Mouse (Mus musculus) adrenal gland, adult (tissue): ENCODE measurements around the gene Lsm14b.

ENCODE experiments used
- DNase-seq, 2 experiments: peaks; one replicate each; pipeline ENCODE4 v3.0.0; 2022 to 2023; ENCODE audit warnings: low spot score in 1 of 2; ENCODE audit not compliant: inconsistent age in 2 of 2

Lsm14b gene

DNA sequence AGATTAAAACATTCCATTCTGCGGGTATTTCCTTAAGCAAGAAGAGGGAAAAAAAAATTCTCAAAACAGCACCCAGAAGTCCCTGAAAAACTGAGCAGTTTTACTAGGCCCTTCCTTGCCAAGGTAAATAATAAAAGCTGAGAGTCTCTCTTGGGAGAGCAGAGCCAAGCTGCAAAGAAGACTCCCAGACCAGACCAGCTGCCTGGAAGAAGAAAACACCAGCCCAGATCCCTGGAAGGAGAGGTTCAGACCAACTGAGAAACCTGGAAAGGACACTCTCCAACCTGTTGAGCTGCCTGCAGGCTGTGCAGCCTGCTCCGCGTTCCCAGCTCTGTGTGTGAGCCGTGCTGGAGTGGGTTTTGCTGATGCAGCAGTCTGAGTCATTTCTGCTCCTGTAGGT, 7.2 kb upstream of the Lsm14b start:
- no peak for DNase-seq

DNA sequence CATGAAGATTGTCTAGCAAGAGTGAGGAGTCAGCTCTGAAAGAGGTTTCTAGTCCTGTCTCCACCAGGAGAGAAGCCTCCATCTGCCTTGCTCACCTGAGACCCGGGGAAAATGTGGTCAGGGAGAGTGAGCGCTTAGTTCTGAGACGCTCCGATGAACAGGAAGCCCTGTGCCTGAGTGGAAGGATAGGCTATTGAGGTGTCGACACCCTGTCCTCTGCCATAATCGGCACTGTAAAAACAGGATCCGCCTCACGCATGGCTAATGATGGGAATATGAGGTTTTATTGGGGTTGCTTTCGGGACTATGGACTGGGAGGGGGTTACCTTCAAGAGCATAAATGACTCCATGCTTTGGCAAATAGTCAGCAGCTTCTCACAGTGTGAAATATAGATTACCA, 6.2 kb upstream of the Lsm14b start:
- DNase-seq: no peak

DNA sequence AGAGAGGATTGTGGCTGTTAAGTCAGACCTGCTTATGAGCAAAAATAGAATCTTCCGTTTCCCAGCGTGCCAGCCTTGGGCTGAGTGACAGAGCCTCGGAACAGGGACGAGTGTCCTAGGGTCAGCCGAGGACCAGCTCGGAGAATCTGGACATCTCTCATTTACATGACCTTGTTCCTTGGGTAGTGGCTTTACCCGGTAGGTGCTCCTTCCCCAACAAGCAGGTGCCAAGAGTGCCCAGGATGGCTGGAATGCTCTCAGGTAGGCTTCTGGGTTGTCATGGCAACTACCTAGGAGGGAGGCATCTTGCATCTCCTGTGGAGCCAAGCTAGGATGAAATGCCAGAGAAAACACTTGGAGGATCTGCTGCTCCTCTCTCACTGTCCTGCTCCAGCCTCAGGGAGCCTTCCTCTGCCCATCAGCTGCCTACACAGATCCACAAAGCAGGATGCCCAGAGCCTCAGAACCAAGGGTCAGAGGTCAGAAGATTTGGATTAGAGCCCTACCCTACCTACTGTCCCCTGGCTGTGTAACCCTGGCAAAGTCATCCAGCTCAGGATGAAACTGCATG, 4.6 kb upstream of the Lsm14b start:
- DNase-seq: no peak

DNA sequence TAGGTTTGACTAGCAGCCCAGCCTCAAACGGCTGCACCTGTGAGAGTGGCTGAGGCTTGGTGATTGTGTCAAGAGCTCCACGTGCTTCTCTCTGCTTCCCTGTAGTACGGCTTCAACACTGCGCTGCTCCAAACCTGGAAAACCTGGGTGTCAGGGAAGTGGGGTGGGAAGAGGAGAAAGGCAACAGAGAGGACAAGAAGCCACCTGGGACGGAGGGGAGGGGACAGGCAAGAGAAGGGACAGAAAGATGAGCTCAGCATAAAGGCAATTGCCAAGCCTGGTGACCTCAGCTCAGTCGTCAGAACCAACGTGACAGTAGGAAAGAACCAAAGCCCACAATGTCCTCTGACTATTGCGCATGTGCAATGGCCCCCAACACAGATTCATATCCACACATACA, 3.9 kb upstream of the Lsm14b start:
- no peak for DNase-seq

DNA sequence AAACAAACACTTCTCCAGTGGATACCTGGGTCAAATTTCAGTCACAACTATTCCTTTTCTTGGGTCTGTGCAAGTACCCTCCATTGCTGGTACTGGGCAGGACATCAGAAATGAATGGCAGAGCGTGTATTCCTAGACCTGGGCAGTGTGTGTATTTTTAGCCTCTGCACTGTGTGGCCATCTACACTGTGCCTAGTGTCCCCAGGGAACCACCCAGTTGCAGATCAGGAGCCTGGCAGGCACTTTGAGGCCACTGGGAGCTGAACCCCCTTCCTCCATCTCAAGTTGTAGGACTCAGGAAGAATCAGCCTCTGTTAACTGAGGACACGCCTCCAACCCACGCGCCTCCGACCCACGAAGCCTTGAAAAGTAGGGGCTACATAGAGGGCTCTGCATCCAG, 2.0 kb upstream of the Lsm14b start:
- DNase-seq: no peak

DNA sequence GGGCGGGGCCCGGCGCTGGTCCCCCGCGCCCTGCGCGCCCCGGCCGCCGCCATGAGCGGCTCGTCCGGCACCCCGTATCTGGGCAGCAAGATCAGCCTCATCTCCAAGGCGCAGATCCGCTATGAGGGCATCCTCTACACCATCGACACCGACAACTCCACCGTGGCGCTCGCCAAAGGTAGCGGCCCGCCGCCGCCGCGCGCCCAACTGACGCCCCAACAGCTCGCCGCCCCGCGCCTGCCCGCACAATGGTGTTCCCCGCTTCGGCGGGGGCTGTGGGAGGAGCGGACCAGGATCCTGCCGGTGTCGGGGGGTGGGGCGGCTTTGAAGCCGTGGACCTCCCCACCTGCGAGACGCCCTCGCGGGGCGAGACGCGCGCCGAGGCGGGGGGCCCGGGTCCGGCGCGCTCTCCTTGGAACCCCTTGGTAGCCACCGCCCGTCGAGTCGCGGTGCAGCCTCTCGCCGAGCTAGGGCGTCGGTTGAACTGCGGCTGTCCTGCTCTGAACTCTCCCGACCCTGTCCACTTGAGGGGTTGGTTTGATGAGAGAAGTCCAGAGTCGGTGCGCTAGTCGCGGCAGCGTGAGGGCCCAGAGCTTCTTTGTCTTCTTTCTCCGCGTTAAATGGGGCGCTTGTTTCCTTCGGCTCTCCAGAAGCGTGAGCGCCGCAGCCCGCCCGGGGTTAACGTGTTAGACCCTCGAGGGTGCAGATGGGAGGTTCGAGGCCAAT, 511 bp downstream of the Lsm14b start:
- peak in 1 of 2 experiments; percentile 70 for DNase-seq

DNA sequence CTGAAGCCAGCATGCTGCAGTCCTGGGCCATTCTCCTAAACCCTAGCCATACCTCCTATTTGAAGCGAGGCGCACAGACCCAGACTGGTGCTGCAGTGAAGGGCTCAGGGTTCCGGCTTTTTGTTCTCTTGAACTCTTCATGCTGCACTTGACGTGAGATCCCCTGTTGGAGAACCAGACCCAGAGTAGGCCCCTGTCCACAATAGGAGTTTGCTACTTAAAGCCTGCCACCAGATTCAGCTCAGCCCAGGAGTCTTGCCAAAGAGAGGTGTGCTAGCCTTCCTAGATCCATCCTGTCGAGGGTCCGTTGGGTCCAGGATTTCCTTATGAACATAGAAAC, 1.0 kb downstream of the Lsm14b start:
- no peak for DNase-seq

DNA sequence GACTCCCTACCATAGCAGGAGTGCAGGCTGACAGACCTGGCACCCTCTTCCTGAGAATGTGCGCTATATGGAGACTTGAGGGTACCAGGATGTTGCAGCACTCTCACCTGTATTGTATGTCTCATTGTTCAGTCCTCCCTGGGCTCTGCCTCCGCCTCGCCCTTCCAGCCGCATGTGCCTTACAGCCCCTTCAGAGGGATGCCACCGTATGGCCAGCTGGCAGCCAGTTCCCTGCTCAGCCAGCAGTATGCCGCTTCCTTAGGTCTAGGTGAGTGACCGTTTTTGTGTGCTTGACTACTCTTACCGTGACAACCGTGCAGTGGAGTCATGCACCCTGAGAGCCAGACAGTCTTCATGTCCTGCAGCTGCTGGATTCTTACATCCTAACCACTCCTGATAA, 3.0 kb downstream of the Lsm14b start:
- DNase-seq: no peak

DNA sequence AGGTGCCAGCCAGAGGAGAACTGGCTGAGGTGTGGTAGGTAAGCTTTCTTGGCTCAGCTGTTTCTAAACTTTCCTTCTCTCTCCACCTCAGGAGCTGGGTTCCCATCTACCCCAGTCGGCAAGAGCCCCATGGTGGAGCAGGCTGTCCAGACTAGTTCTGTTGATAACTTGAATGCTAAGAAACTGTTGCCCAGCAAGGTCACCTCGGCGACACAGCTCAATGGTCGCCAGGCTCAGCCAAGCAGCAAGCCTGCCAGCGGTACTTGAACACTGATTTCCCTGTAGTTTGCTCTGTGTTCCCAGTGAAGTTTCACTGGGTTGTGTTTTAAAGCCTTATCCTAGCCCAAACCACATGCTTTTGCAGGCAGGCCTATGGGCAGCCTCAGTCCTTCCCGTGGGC, 6.5 kb downstream of the Lsm14b start:
- no peak for DNase-seq

DNA sequence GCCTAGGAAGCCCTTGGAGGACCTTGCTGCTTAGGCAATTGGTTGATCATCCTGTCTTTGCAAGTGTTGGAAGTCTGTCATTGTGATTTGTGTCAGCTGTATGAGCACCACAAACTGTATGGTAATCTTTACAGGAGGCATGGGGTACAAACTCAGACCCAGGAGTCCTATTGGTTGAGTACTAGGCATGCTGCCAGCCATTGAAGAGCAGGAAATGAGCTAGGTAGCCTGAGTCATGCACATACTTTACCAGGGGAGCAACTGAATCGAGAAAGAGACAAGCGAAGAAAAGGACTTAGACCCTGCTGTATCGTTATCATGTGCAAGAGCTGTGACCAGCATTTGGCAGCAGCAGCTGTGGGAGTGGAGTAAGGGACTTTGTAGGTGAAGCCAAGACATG, 8.1 kb downstream of the Lsm14b start:
- DNase-seq: no peak

DNA sequence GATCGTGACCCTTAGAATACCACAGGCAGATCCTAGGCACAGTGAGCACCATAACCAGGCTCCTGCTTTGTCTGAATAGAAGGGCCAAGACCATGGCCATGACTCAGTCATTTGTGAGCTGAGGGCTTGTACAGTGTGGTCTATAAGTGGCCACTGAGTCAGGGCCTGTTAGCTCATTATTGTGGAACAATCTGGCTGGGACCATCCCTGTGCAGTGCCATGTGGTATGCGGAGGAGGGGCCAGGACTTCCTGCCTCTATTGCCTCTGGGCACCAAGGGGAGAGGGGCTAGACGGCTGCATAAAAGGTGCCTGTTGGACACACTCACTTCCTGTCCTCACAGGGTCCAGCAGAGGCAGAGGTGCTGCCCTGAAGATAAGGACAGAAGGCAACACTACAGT, 9.2 kb downstream of the Lsm14b start:
- DNase-seq: no peak

DNA sequence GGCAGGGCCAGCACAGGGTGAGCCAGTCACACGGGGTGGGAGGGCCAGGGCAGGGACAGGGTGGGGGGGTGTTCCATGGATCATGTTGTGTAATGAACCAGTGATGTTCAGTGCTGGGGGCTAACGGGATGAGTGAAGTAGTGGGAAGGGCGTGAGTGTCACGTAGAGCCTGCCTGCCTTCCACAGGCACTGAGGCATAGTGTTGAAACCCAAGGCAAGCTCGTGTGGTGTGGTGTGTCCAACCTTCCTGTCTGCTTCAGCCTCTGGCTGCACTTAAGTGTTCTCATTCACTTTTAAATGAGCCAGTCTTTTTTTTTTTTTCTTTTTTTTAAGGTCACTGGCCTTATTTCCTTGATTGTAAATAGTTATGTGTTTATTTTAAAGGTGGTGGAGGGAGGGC, 10.0 kb downstream of the Lsm14b start:
- no peak for DNase-seq

DNA sequence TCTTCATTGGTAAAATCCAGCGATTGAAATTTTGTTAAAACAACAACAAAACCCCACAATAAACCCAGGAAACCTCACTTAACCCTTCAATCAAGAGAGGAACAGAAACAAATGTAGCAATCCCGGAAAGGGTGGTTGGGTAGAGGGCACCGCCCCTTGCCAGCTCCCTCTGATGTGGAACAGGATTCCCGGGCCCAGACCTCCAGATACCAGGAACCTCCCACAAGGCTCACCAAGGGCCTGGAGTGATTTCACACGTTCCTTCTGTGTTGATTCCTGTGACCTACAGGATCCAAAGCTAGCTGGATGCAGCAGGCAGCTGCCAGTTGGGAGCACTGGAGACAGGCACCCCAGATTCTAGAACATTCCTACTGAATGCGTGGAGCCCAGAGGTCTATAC, 15.6 kb downstream of the Lsm14b start:
- DNase-seq: peak in 1 of 2 experiments; percentile 49

DNA sequence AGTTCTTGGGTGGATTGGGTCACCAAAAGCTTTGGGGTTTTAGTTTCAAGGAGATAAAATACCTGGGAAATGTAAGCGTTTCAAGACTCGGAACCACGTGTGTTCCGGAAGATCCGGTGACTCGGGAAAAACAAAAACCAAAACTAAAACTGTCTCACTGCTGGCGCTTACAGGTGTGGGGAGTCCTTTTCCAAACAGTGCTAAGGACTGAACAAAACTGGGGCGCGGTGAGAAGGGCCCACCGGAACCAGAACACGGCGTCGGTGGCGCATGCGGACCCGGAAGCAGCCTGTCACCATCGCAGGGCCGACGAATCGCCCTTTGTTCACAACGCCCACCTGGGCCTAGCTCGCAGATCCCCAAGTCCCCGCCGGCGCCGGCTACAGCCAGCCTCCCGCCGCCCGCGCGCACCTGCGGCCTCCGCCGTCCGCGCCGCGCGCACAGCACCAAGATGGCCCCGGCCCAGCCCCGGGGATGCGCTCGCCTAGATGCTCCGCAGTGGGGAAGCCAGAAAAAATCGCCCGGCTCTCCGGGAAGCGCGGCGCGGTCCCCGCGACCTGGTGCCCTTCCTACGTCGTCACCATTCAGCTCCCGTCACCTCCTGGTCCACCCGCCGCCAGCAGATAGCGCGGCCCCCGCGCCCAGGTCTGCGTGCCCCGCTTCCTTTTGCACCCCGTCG, 16.9 kb downstream of the Lsm14b start:
- DNase-seq: no peak

DNA sequence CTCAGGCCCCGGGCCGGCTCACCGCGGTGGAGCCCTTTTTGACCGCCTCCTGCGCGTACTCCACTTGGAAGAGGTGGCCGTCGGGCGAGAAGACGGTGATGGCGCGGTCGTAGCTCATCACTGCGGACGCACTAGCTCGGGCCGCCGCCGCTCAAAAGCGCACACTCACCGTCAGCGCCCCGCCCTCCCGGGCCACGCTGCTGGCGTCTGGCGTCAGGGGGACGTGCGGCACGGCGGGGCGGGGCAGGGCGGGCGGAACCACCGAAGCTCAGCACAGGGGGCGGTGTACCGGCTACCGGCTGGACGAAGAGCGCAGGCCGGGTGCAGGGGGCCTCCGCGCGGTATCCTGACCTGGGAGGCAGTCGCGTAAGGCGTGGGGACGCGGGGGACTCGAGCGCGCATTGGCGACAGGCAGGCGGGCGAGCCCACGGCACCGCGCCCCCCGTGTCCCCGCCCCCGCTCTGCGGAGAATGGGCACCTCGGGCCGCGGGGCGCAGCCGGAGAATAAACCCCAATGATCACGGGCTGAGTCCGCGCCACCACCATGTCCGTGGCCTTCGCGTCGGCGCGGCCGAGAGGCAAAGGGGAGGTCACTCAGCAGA, 17.6 kb downstream of the Lsm14b start, which contains the start of the genes Psma7 and Ss18l1:
Gene Psma7, minus strand, starts transcription at position 178 of the 602 bp plus-strand sequence.
Gene Ss18l1, plus strand, starts transcription at position 254 of the 602 bp plus-strand sequence.
- DNase-seq: peak; percentile 93 to 97

DNA sequence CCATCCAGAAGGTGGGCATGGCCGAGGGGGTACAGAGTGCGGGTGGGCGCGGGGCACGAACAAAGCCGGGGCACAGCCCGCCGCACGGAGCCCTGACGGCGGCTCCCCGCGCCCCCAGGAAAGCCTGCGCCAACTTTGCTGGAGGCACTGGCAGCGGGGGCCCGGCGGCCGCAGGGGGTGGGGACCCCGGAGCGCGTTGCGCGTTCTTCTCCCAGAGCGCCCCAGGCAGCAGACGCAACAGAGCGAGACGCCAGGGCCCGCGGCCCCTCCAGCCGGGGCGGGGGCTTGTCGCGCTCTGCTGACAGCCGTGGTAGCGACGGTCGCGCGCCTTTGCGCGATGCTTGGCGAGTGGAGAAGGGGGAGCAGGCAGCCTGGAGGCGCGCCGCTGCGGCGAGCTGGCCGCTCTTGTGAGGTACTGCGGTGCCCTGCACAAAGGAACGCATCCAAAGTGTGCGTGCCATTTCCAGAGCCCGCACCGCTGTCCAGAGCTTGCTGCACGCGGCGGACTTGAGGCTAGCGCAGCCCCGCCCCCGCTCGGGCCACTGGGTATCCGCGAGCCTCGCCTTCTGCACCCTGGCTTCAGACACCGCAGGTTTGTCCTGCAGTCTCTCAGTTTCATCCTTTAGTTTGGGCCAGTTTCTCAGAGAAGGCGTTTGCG, 18.2 kb downstream of the Lsm14b start:
- peak; percentile 74 to 86 for DNase-seq

DNA sequence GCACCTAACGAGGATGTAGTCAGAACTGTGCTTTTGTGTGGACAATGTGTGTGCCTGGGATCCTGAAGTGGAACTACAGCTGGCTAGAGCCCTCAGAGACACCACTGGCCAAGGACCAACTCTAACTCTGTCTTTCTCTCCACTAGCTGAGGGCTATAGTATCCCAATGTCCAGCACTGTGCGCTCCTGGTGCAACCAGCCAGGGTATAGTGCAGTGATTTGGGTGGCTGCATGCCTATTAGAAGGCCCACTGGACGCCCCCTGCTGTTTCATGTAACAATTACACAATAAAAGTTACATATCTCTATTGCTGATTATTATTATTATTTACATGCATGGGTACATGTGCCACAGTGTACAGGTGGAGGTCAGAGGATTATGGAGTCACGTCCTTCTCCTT, 20.5 kb downstream of the Lsm14b start:
- peak; percentile 58 to 86 for DNase-seq

DNA sequence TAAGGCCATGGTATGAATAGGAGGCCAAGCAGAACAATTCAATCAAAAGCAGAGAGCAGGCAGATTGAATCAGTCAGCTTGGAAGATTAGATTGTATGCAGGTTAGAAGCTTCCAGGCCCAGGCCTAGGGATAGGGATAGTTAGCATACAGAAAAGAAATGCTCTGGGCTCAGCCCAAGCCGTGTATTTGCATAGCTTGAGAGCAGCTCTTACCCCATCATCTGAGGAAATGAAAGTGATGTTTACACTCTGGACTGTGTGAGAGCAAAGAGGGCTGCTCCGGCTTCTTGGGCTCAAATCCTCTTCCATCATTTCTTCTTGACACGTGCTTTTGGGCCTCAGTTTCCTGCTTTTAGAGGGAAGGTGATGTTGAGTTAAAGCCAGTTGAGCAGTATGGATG, 22.8 kb downstream of the Lsm14b start:
- DNase-seq: no peak

DNA sequence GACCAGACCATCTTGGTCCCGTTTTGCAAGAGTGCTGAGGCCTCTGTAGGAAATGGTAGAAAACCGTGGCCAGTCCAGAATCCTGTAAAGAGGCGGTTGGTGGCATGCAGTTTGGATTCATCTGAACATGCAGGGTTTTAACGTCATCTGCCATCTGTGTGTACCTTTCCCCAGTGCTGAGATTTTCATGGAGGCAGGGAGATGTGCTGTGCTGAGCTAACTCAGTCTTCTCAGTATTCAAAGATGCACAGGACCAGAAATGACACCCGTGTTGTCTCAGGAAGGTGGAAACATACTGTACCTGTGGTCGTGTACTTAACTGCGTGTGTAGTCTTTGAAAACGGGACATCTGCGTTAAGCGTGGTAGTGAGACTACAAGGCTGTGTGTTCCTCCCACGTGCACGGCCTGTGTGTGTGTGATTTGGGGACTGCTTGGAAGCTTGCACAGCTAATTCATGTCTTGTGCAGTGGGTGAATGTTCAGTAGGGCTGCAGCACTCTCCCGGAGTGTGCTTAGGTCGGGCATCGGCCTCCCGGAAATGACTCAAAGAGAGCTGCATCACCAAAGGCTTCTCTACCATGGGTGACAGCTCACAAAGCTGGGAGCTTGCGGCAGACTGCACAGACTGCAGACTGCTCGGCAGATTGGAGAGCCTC, 23.3 kb downstream of the Lsm14b start:
- DNase-seq: no peak

DNA sequence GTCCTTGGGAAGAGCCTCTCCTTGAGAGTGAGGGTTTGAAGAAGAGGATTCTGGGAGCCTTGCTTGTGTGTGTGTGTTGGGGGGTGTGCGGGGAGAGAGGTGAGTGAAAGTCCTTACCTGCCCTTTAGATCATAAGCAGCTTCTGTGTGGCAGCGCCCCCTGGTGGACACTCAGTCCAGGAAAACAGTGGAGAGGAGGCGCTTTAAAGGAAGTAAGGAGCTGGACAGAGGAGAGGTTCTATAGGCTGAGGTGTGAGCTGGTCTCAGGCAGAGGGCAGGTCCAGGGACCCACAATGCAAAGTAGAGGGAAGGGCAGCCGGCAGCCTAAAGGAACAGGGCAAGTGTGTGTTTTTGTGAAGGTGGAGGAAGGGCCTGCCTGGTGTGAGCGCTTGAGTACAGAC, 26.2 kb downstream of the Lsm14b start:
- DNase-seq: peak; percentile 74 to 90
